Mouse (Mus musculus) thymus, postnatal 25 days (tissue): ENCODE results near the gene Rasgrp3.

Experiments used
- DNase-seq: peaks from one replicate; pipeline ENCODE4 v3.0.0; 2022

Rasgrp3 gene

GRCm38 (mm10) chr17:75544262-75544661 is 108.6 kb downstream of the Rasgrp3 start:
- no peak for DNase-seq

GRCm38 (mm10) chr17:75550771-75551413 is 115.2 kb downstream of the Rasgrp3 start:
- peak; percentile 27 for DNase-seq

GRCm38 (mm10) chr17:75551512-75552400 is 116.1 kb downstream of the Rasgrp3 start, which contains the start of gene Fam98a:
Gene Fam98a (minus strand): TSS chr17:75551946.
- DNase-seq: peak; percentile 97

GRCm38 (mm10) chr17:75557031-75557430 is 121.3 kb downstream of the Rasgrp3 start:
- DNase-seq: no peak

- DNase-seq: no peak
Observed at GRCm38 (mm10) chr17:75558041-75558440, 122.3 kb downstream of the Rasgrp3 start.

- DNase-seq: no peak
Observed at GRCm38 (mm10) chr17:75575608-75576007, 139.9 kb downstream of the Rasgrp3 start.
